Mouse (Mus musculus): ENCODE data around the gene Hspa1l.

GRCm38 (mm10) chr17:34932287-34932686, 40.2 kb upstream of the Hspa1l start:
- TF ChIP-seq CTCF (IDR thresholded peaks at IDR 0.05; ENCODE audit: borderline replicate concordance, control insufficient read depth, extremely low read depth, insufficient read depth, low read length, poor library complexity) = no peak
- TF ChIP-seq POLR2A (IDR thresholded peaks at IDR 0.05; ENCODE audit: control insufficient read depth, extremely low read depth, insufficient read depth, low read length, poor library complexity) = no peak
